Mouse (Mus musculus): ENCODE measurements at regions not wholly inside any gene's neighbourhood (a gene's known extent, or its start where the extent isn't known, plus 50 kb on each side); places are given as distances from the start of the nearest gene placed in this dataset.
"Not testable (repeated sequence)": the region's sequence is repeated elsewhere in the genome, so short reads cannot be mapped to it uniquely, and the experiment has no call there.

- H3K79me2 ChIP-seq (ENCODE audit: control insufficient read depth, insufficient read depth) = no peaks in the 10 kb centered on the region
- no peak overlapping the region for H3K4me2 ChIP-seq (ENCODE audit: low read depth)
- H3ac ChIP-seq (ENCODE audit: control insufficient read depth, insufficient read length) = no peak overlapping the region
- H3K36me3 ChIP-seq (ENCODE audit: control insufficient read depth, insufficient read depth) = no peaks in the 10 kb centered on the region
- TF ChIP-seq POLR2AphosphoS2 (IDR thresholded peaks at IDR 0.05; ENCODE audit: insufficient read length, low read depth) = no peak
- TF ChIP-seq MAX (IDR thresholded peaks at IDR 0.05; ENCODE audit: low read depth) = no peak
- no peak for TF ChIP-seq MYOD1 (IDR thresholded peaks at IDR 0.05; ENCODE audit: control insufficient read depth in 1 of 3, insufficient read length in 2 of 3, low read depth in 2 of 3)
- no peak for TF ChIP-seq TCF12 (IDR thresholded peaks at IDR 0.05; ENCODE audit: insufficient read depth, poor library complexity, severe bottlenecking)
- no peak for TF ChIP-seq REST (IDR thresholded peaks at IDR 0.05; ENCODE audit: insufficient read depth, insufficient read length)
- H3K27me3 ChIP-seq (ENCODE audit: control insufficient read depth, insufficient read depth, insufficient read length) = peaks cover 6% of the 10 kb centered on the region
- H3K4me3 ChIP-seq = no peak overlapping the region
Observed at GRCm38 (mm10) chr2:11059731-11060425, 112.0 kb upstream of the Prkcq start.

GRCm38 (mm10) chr2:11067384-11067783 lies 104.5 kb upstream of the Prkcq start:
- H3K27me3 ChIP-seq (ENCODE audit: control insufficient read depth, insufficient read depth, insufficient read length) = peaks cover 1% of the 10 kb centered on the region
- H3ac ChIP-seq (ENCODE audit: control insufficient read depth, insufficient read length) = no peak overlapping the region
- H3K4me2 ChIP-seq (ENCODE audit: low read depth) = no peak overlapping the region
- no peaks in the 10 kb centered on the region for H3K36me3 ChIP-seq (ENCODE audit: control insufficient read depth, insufficient read depth)
- TF ChIP-seq SRF (IDR thresholded peaks at IDR 0.05; ENCODE audit: control insufficient read depth, insufficient read length, low read depth) = no peak
- no peak for TF ChIP-seq MYOD1 (IDR thresholded peaks at IDR 0.05; ENCODE audit: control insufficient read depth in 1 of 3, insufficient read length in 2 of 3, low read depth in 2 of 3)
- TF ChIP-seq TCF12 (IDR thresholded peaks at IDR 0.05; ENCODE audit: insufficient read depth, poor library complexity, severe bottlenecking) = no peak
- TF ChIP-seq MYOG (IDR thresholded peaks at IDR 0.05; ENCODE audit: control insufficient read depth in 1 of 3, insufficient read depth in 1 of 3, insufficient read length in 2 of 3, low read depth in 2 of 3) = no peak
- TF ChIP-seq USF1 (IDR thresholded peaks at IDR 0.05; ENCODE audit: low read depth) = no peak
- TF ChIP-seq POLR2A (IDR thresholded peaks at IDR 0.05; ENCODE audit: insufficient read length, low read depth) = no peak
- TF ChIP-seq TCF3 (IDR thresholded peaks at IDR 0.05; ENCODE audit: insufficient read length, low read depth) = no peak
- TF ChIP-seq MAX (IDR thresholded peaks at IDR 0.05; ENCODE audit: low read depth) = no peak
- no peak for TF ChIP-seq POLR2AphosphoS2 (IDR thresholded peaks at IDR 0.05; ENCODE audit: insufficient read length, low read depth)
- no peak overlapping the region for H3K4me3 ChIP-seq
- H3K79me2 ChIP-seq (ENCODE audit: control insufficient read depth, insufficient read depth) = no peaks in the 10 kb centered on the region

GRCm38 (mm10) chr2:11083536-11083935 lies 88.4 kb upstream of the Prkcq start:
- Histone ChIP-seq H3K36me3 (ENCODE audit: control insufficient read depth, insufficient read depth) (no peaks in the 10 kb centered on the region), H3K4me2 (ENCODE audit: low read depth) (no peak overlapping the region), H3K27me3 (ENCODE audit: control insufficient read depth, insufficient read depth, insufficient read length) (peaks cover 5% of the 10 kb centered on the region), H3K79me2 (ENCODE audit: control insufficient read depth, insufficient read depth) (no peaks in the 10 kb centered on the region), H3K4me3 (no peak overlapping the region), H3ac (ENCODE audit: control insufficient read depth, insufficient read length) (no peak overlapping the region)
- no peak for TF ChIP-seq CEBPB (IDR thresholded peaks at IDR 0.05; ENCODE audit: insufficient read depth, poor library complexity, severe bottlenecking)
- TF ChIP-seq USF1 (IDR thresholded peaks at IDR 0.05; ENCODE audit: low read depth) = no peak
- no peak for TF ChIP-seq TCF12 (IDR thresholded peaks at IDR 0.05; ENCODE audit: insufficient read depth, poor library complexity, severe bottlenecking)
- no peak for TF ChIP-seq MAX (IDR thresholded peaks at IDR 0.05; ENCODE audit: low read depth)
- TF ChIP-seq MYOD1 (IDR thresholded peaks at IDR 0.05; ENCODE audit: control insufficient read depth in 1 of 3, insufficient read length in 2 of 3, low read depth in 2 of 3) = peak in 2 of 3 experiments; percentile 74
- no peak for TF ChIP-seq POLR2A (IDR thresholded peaks at IDR 0.05; ENCODE audit: insufficient read length, low read depth)
- TF ChIP-seq MYOG (IDR thresholded peaks at IDR 0.05; ENCODE audit: control insufficient read depth in 1 of 3, insufficient read depth in 1 of 3, insufficient read length in 2 of 3, low read depth in 2 of 3) = peak; percentile 23 to 83 (median 38)
- TF ChIP-seq REST (IDR thresholded peaks at IDR 0.05; ENCODE audit: insufficient read depth, insufficient read length) = no peak
- no peak for TF ChIP-seq E2F4 (IDR thresholded peaks at IDR 0.05; ENCODE audit: insufficient read depth)
- no peak for TF ChIP-seq SRF (IDR thresholded peaks at IDR 0.05; ENCODE audit: control insufficient read depth, insufficient read length, low read depth)
- TF ChIP-seq POLR2AphosphoS2 (IDR thresholded peaks at IDR 0.05; ENCODE audit: insufficient read length, low read depth) = no peak
- TF ChIP-seq TCF3 (IDR thresholded peaks at IDR 0.05; ENCODE audit: insufficient read length, low read depth) = peak; percentile 60

GRCm38 (mm10) chr2:11086996-11087395 lies 84.9 kb upstream of the Prkcq start:
- TF ChIP-seq REST (IDR thresholded peaks at IDR 0.05; ENCODE audit: insufficient read depth, insufficient read length) = no peak
- TF ChIP-seq USF1 (IDR thresholded peaks at IDR 0.05; ENCODE audit: low read depth) = no peak
- TF ChIP-seq TCF12 (IDR thresholded peaks at IDR 0.05; ENCODE audit: insufficient read depth, poor library complexity, severe bottlenecking) = no peak
- no peak for TF ChIP-seq POLR2A (IDR thresholded peaks at IDR 0.05; ENCODE audit: insufficient read length, low read depth)
- TF ChIP-seq CEBPB (IDR thresholded peaks at IDR 0.05; ENCODE audit: insufficient read depth, poor library complexity, severe bottlenecking) = no peak
- TF ChIP-seq SRF (IDR thresholded peaks at IDR 0.05; ENCODE audit: control insufficient read depth, insufficient read length, low read depth) = no peak
- no peak for TF ChIP-seq TCF3 (IDR thresholded peaks at IDR 0.05; ENCODE audit: insufficient read length, low read depth)
- no peak for TF ChIP-seq POLR2AphosphoS2 (IDR thresholded peaks at IDR 0.05; ENCODE audit: insufficient read length, low read depth)
- TF ChIP-seq MAX (IDR thresholded peaks at IDR 0.05; ENCODE audit: low read depth) = no peak
- TF ChIP-seq MYOG (IDR thresholded peaks at IDR 0.05; ENCODE audit: control insufficient read depth in 1 of 3, insufficient read depth in 1 of 3, insufficient read length in 2 of 3, low read depth in 2 of 3) = no peak
- no peak for TF ChIP-seq MYOD1 (IDR thresholded peaks at IDR 0.05; ENCODE audit: control insufficient read depth in 1 of 3, insufficient read length in 2 of 3, low read depth in 2 of 3)
- TF ChIP-seq E2F4 (IDR thresholded peaks at IDR 0.05; ENCODE audit: insufficient read depth) = no peak
- Histone ChIP-seq H3K4me3 (no peak overlapping the region), H3K27me3 (ENCODE audit: control insufficient read depth, insufficient read depth, insufficient read length) (peaks cover 9% of the 10 kb centered on the region), H3K36me3 (ENCODE audit: control insufficient read depth, insufficient read depth) (no peaks in the 10 kb centered on the region), H3K4me2 (ENCODE audit: low read depth) (no peak overlapping the region), H3ac (ENCODE audit: control insufficient read depth, insufficient read length) (no peak overlapping the region), H3K79me2 (ENCODE audit: control insufficient read depth, insufficient read depth) (no peaks in the 10 kb centered on the region)

- H3K27me3 ChIP-seq (ENCODE audit: control insufficient read depth, insufficient read depth, insufficient read length); H3K36me3 ChIP-seq (ENCODE audit: control insufficient read depth, insufficient read depth); H3K4me2 ChIP-seq (ENCODE audit: low read depth); H3ac ChIP-seq (ENCODE audit: control insufficient read depth, insufficient read length); H3K79me2 ChIP-seq (ENCODE audit: control insufficient read depth, insufficient read depth); H3K4me3 ChIP-seq: not testable (repeated sequence)
Observed at GRCm38 (mm10) chr2:11099834-11100622, 71.9 kb upstream of the Prkcq start.
